Mouse (Mus musculus) hematopoietic stem cell, adult 5-6 weeks (primary cell): ENCODE results near the gene Asic3. TPM values are rescaled to one million over a fixed set of nuclear protein-coding genes. Genes with fewer than 3 reads are reported as not detected.
"Not testable (repeated sequence)": the region's sequence is repeated elsewhere in the genome, so short reads cannot be mapped to it uniquely, and the experiment has no call there.

Experiments
- ATAC-seq, 2 experiments: fragments of 125-278 bp in 1 of 2; replicated peaks in 1 of 2; 2 replicates each; pipeline ENCODE4 v1.8.0; 2016 to 2017; ENCODE audit warnings: inconsistent platforms in 2 of 2, mild to moderate bottlenecking in 2 of 2, moderate number of reproducible peaks in 2 of 2, low read depth in 1 of 2, moderate TSS enrichment in 1 of 2; ENCODE audit not compliant: low FRiP score in 2 of 2, poor library complexity in 2 of 2, severe bottlenecking in 2 of 2, insufficient read depth in 1 of 2, low TSS enrichment in 1 of 2
- total RNA-seq: library from RNA; stranded (forward); fragments of 172-1452, 232-1000 nt; gene quantifications from 2 replicates; pipeline ENCODE4 v1.2.3, GENCODE M21; 2017

Asic3 gene
- total RNA-seq, 1 experiment from 2014 or later, result not detected

DNA sequence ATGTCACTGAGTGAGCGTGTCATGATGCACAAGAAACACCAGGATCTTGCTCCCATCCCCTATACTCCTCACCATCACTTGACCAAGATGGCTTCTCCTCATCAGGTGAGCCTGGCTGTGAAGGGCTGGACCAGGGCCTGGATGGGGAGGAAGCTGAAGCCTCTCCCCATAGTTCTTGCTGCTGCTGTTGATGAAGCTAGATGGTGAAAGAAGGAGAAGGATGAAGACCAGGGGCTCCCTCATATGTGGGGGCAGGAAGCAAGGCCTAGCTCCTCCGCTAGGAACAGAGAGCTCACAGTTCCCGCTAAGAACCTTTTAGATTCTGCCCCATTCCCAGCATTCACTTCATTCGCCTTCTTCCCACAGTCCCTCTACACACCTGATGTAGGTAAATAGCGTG is 27.8 kb upstream of the Asic3 start:
- ATAC-seq, result no peak

DNA sequence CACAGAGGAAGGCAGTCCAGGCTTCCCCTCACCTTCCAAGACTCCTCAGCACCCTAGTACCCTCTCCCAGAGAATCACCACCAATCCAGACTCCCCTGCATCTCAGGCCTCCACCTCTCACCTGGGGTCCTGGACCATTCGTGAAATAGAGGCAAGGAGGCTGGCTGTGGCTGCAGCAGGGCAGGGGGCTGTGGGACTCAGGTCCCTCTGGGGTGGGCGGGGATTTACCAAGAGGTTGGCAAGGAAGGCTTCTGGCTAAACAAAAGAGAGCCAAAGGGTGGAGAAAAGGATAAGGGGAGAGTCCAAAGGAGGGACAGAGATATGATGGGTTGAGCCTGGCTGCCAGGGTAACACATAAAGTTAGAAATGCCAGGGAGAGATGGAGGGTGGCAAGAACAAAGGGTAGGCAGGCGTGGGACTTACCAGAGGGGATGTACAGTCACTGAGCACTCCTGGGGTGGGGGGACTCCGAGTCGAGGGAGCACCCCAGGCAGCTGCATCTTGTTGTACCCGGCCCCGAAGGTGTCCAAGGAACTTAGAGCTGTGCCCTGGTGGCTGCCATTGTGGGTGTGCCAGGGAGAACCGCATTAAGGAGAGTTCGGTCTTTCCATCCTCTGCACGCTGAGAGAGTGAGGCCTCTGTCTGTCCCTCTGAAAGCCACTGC is 27.2 kb upstream of the Asic3 start:
- no peak for ATAC-seq

DNA sequence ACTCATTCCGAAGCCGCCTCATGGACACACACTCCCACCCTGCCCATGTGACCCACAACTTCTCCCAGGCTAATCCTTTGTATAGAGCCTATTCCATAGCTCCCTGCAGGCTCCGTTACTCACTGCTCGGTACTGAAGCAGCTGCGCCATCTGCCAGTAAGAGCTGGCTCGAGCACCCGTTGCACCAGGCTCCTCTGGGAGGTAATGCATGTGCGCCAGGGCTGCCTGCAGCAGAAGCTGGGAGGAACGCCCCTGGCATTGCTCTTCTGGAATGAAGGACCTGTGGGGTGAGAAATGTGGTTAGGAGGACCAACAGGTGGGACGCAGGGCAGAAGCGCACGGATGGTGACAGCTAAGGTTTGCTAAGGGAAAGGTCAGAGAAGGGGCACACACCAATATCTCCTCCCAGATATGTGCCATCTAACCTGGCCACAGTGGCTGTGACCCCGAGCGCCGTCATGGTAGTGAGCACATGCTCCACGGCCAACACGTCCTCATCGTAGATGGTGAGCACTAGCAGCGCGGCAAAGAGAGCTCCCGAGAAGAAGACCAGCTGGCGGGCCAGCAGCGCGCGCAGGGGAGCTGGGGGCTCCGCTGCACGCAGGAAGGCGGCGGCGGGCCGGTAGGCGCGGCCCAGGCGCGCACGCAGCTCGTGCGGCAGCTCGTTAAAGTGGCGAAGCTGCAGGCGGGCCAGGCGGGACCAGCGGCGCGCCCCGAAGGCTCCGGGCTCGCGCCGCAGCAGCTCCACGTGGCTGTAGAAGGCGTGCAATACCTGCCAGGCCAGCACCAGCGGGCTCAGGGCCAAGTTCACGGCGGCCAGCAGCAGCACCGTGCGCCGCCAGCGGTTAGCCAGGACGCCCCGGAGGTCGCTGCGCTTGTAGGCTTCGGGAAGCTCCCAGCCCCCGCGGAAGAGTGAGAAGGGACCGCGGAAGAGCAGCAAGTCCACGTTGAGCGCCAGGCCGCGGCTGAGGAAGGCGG is 25.6 kb upstream of the Asic3 start:
- ATAC-seq, result no peak

DNA sequence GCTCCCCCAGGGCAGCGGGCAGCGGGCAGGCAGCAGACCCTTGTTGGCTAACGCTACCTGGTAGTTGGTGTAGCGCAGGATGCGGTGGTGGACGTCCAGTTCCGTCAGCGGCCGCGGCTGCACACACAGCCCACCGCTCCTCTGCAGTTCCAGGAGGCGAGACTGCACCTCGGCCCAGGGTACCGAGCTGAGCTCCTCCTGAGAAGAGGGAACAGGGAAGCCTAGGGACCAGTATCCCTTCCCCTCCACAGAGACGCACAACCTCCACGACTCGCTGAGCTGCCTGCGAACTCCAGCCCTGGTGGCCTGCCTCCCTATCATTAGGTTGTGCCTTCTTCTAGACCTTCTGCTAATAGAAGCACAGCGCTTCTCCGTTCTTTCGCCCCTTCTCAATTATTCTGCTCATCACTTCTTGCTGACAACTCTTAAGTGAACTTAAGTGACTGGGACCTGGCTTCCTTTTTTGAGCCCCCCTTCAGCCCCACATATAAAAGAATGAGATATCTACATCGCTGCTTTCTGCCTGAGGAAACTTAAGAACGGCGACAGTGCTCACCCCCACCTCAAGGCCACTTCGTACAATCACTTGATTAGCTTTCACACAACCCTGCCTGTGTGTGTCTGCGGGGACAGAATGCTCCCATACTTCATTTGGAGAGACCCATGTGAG is 24.8 kb upstream of the Asic3 start:
- no peak for ATAC-seq

DNA sequence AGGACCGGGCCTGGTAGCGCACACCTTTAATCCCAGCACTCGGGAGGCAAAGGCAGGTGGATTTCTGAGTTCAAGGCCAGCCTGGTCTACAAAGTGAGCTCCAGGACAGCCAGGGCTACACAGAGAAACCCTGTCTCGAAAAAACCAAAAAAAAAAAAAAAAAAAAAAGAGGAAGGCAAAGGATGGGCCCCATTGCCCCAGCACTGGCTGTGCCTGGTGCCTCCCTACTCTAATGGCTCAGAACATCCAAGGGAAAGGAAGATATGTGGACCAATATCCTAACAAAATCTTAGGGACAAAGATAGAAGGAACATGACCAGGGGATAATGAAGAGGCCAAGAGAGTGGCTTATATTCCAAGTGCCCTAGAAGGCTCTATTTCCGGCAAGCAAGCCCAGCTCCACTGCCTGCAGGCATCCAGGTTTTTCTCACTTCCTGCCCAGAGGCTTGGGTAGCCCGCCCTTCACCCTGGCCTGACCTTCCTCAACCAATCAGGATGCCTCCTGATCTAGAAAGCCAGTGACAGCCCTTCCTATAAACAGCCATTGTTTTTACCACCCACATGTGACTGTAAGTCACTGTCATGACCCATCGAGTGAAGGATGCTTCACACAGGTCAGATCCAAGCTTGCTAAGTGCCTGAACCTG is 24.1 kb upstream of the Asic3 start:
- no peak for ATAC-seq

DNA sequence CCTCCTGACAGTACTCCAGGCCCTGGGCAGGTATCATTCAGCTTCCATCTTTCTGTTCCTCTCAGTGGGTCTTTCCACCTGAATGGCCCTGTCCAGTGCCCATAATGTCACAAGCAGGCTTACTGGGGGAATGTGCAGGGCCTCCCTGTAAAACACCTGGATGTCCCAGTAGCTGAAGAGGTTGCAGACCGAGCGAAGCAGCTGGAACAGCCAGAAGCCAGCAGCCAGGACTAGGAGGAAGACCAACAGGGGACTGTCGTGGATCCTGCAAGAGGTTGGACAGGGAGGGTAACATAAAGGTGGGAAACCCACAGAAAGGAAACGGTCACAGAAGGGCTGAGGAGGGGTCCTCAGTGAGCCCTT is 23.6 kb upstream of the Asic3 start:
- no peak for ATAC-seq

DNA sequence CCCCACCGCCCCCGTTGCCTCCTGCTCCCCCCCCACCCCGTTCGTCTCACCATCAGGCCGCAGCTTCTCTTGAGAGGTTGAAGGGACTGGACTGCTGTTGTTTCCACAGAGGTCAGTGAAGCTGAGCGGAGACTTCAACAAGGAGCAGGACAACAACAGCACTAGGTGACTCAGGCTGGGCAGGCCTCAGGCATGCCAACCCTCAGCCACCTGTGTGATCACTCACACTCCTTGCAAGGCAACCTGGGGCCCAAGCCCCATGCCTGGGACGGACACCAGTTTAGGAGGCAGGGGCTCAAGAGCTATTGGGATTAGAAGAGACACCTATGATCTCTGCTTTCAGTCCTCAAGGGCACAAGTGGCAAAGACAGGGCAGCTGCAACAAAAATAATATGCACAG is 21.3 kb upstream of the Asic3 start, which contains the start of gene Atg9b:
Gene Atg9b, minus strand, starts transcription at position 280 of the 400 bp plus-strand sequence.
- ATAC-seq, result no peak

DNA sequence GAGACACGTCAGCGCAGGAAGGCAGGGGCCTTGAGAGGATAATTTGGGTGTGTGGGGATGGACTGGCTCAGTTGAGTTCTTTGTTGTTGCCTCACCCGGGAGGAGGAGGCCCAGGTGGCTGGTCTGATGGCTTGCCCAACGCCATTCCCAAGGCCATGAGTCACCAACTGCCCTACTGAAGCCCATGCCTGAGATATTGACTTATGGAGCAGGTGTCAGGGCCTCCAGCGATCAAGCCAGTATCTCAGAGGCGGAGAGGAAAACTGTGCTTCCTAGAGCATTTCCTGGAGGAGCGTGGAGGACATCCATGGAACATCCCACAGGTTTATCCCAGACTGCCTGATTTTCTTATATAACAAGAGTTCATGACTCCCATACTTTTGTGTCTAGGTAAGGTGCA is 20.5 kb upstream of the Asic3 start:
- ATAC-seq, result no peak

DNA sequence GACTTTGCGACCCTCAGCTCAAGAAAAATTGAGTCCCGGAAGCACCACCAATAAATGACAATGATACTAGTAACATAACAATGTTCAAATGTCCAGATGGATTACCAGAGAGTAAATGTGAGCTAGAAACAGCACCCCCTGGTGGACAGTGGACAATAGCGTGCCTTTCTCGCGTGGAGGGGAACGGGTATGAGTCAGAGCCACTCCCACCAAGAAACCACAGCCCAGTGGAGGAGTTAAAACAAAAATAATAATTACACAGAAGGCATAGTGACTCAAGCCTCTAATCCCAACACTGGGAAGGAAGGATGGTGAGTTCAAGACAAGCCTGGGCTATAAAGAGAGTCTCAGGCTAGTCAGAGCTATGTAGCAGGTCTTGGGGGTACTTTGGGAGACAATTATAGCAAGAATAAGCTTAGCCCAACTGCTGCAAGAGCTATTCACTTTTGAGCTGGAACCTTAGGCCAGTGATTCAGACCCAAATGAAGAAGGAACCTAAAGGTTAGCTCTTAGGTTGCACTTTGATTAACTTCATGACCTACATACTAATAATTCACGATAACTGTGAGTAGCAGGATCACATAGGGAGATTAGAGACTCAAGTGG is 19.7 kb upstream of the Asic3 start, which contains the start of gene Abcb8:
Gene Abcb8, plus strand, starts transcription at position 272 of the 606 bp plus-strand sequence.
- peak; percentile 61 to 70 for ATAC-seq

DNA sequence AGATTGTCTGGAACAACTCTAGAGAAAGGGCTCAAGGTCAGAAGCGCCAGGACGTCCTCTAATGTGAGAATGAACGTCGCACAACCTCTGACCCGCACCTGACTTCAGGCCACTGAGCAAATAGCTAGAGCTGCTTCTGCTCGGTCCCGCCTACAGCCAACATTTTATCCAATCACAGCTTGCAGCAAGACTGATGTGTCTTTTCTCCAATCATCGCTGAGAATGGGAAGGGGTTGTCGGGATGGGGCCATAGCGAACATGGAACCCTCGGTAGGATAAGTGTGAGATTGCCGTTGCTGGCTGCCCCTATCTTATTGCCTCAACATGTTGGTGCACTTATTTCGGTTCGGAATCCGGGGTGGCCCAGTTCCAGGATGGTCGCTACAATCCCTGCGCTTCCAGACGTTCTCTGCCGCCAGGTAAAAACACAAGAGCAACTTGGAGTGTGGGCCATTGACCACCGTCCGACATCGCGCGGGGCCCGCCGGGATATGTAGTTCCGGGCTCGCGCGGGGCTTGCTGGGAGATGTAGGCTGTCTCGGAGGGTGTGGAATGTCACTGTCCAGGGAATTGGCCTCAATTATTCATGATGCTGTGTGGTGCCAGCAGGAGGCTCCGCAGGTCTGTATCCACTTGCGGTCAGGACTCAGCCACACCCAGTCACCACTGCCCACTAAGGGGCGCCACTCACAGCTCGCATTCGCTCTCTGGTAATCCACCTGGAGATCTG is 18.9 kb upstream of the Asic3 start:
- peak; percentile 97 for ATAC-seq

DNA sequence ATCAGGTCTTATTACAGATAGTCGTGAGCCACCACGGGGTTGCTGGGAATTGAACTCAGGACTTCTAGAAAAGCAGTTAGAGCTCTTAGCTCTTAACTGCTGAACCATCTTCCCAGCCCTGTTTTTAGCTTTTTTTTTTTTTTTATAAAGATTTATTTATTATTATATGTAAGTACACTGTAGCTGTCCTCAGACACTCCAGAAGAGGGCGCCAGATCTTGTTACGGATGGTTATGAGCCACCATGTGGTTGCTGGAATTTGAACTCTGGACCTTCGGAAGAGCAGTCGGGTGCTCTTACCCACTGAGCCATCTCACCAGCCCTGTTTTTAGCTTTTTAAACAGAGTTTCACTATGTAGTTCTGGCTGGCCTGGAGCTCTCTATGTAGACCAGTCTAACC is 16.9 kb upstream of the Asic3 start:
- not testable (repeated sequence) for ATAC-seq

DNA sequence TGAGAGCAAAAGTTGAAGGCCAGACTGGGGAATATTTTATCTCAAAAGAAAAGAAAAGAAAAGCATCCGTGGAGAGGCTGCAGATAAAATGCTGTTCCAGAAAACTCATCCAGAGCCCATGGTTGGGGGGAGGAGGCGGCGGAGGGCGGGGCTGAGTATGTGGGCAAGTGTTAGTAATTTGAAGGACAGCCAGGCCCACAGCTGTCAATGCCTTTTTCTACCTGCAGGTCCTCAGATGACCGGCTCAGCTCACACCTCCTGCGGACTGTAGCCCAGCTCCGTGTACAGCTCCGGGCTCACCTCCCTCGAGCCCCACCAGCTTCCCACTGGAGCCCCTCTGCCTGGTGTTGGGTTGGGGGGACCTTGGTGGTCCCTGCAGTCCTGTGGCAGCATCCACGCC is 13.5 kb upstream of the Asic3 start:
- no peak for ATAC-seq

DNA sequence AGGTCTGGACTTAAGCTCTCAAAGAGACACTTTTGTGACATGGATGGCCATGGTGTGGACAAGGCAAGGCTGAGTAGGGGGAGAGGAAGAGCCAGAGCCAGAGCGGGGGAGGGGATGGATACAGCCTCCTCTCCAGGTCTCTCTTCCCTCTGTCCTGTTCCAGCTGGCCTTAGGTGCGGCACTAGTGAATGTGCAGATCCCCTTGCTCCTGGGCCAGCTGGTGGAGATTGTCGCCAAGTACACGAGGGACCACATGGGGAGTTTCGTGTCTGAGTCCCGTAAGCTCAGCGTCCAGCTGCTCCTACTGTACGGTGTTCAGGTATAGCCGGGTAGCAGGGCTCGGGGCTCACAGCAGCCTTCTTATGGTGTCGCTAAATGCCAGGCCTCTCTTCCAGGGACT is 12.8 kb upstream of the Asic3 start:
- no peak for ATAC-seq

DNA sequence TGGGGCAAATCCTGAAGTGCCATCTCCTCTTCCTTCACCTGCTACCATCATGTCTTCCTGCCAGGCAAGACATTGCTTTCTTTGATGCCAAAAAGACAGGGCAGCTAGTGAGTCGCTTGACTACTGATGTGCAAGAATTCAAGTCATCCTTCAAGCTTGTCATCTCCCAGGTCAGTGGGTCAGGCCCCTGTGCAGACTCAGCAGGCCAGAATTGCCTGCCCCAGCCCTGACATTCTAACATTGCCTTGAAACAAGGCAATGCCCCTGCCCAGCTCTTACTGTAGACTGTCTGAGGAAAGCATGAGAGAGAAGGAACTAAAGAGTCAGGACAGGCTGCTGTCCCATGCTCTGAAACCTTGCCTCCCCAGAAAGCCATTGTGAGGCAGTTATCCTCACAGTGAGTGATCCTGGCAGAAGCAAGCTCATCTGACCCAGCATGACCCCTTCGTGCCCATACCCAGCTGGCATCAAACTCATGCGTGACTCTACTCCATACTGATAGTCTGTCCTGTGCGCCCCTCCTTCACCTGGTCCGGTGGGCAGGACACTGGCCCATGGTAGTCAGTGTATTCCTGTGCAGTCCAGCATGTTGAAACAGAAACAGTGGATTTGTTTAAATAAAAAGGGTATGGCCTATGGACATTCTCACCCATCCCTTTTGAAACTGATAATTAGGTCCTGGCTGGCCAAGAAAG is 12.1 kb upstream of the Asic3 start:
- ATAC-seq, result no peak

DNA sequence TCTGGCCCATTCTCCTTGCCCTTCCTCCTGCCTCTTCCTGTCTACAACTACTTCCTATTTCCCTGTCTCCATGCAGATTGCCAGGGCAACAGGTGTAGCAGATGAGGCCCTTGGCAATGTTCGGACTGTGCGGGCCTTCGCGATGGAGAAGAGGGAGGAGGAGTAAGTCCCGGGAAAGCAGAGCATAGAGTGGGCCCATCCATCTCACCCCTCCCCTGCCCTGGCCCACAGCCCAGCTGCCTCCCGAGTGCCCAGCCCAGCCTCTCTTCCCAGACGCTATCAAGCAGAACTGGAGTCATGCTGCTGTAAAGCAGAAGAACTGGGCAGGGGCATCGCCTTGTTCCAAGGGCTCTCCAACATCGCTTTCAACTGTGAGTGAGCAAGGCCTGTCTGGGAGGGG is 11.2 kb upstream of the Asic3 start:
- no peak for ATAC-seq
